Mouse (Mus musculus) liver, embryonic 14.5 days (tissue): ENCODE measurements around the gene Ric1.

Experiments used
- CTCF ChIP-seq: IDR thresholded peaks from 2 replicates; pipeline ENCODE4 v1.5.1; 2016; ENCODE audit warnings: antibody characterized with exemption, low read depth, control low read depth
- EP300 ChIP-seq: IDR thresholded peaks from 2 replicates; pipeline ENCODE4 v1.6.1; 2016; ENCODE audit warnings: antibody characterized with exemption, low read depth

DNA sequence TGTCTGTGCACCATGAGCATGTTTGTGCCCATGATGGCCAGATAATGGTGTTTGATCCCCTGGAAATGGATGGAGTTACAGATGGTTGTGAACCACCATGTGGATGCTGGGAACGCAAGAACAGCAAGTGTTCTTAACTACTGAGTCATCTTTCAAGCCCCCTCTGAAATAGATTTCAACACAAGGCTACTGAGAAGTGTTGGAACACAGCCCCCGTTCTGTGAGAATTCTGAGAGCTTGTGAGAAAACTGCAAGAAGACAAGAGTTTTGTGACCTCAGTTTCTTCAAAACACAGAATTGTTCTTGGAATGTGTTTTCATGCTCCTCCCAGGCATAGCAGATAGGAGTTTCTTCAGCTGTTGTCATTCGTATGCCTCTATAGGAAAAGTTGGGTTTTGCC lies 6.7 kb upstream of the Ric1 start:
- TF ChIP-seq CTCF (no peak), EP300 (no peak)
